Mouse (Mus musculus) liver, adult 10 weeks (tissue): ENCODE results near the gene Vmn2r29. TPM values are rescaled to one million over a fixed set of nuclear protein-coding genes. Genes with fewer than 3 reads are reported as not detected.

Experiments used
- polyA plus RNA-seq: library from polyadenylated mRNA; stranded (reverse); fragments of 350-450 nt; fragmentation: Illumina TruSeq; extraction: RNeasy Lipid Tissue Mini Kit (QIAGEN cat#74804); gene quantifications from one replicate; pipeline ENCODE4 v1.2.3, GENCODE M21; 2014; ENCODE audit warnings: low read depth, low replicate concordance

Gene Vmn2r29
- 3.3 TPM for polyA plus RNA-seq

DNA sequence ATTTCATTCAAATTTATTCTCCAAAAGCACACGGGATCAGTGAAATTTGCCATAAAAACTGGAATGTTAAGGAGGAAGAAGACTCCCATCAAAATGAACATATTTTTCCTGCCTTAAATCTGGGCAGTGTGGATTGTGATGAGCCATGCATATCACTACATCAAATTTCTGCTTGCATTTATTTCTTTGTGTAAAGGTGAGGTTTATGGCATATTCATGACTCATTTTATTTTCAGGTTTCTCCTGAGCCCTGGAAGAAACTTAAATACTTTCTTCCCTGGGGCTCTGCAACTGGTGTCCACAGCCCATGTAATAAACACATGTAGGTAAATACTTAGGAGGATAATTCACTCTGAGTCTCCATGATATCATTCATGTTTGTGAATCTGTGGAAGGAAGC, at the start of gene Vmn2r29:
Gene Vmn2r29, minus strand, starts transcription at position 101 of the 400 bp plus-strand sequence.

DNA sequence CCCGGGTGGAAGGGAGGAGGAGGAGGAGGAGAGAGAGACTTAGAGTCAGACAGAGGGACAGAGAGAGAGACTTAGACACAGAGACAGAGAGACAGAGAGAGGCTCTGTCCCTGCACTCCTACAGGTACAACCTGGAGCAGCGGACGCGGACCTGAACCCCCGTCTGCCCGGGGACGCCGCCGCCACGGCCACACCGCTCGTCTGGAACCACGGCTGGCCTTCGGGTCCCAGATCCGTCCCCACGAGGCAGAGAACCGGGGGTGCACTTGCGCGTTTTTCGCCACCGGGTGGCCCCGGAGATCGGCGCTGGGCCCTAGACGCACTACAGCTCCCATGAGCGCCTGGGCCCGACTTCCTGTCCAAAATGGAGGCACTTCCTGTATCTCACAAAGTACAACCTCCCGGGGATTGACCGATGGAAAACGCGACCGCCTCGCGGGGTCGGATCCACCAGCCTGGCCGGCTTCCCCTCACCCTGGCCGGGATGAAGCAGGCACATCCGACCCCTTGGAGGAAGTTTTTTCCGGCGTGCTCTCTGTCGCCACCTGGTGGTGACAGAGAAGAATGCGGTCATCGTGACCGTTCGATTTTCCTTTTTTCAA, 30.9 kb upstream of the Vmn2r29 start, which contains the start of gene Gm45844:
Gene Gm45844, minus strand, starts transcription at position 324 of the 602 bp plus-strand sequence.

DNA sequence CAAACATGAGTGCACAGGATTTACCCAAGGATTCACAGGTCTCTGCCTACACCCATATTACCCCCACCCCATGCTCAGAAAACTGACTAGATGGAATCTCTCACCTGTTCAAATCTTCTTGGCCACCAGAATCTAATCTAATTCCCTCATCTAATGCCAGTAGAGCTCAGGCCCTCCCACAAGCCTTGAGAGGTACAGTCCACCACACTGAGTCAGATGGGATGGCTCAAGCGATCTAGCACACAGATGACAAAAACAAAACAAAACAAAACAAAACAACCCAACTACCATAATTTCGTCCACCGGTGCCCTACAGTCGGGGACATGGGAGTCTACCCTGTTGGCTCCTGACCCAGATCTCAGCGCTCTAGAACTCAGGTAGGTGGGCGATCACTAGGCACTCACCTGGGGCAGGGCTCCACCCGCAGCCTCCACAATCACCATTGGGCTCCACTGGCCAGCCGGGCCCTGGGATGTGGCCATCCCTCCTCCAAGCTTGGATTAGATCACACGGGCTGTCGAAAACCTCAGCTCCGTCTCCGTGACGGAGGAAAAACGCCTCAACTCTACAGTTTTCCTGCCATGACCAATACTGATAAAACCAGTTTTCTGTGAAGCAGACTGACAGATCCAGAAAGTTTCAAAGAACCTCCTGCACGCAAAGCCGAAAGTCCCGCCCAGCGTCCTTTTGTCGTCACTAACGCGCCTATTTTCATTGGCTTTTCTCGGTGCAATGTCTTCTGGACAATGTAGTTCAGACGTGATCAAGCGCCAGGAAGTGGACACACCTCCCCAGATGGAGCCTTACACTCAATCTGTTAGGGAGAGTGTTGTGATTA, 37.6 kb downstream of the Vmn2r29 start, which contains the start of gene Zfp772:
Gene Zfp772, minus strand, starts transcription at position 686 of the 839 bp plus-strand sequence.

Other genes with a start within 250 kb of the Vmn2r29 start
- 4.1 TPM for gene Zfp954, start 125.8 kb downstream of the Vmn2r29 start, polyA plus RNA-seq
- 0.50 TPM for gene Zfp773, start 110.6 kb downstream of the Vmn2r29 start, polyA plus RNA-seq
- 2.1 TPM for gene Zfp418, start 76.0 kb downstream of the Vmn2r29 start, polyA plus RNA-seq
- 2.3 TPM for gene Zfp772, start 37.3 kb downstream of the Vmn2r29 start, polyA plus RNA-seq
- 4.6 TPM for gene Gm45844, start 31.0 kb upstream of the Vmn2r29 start, polyA plus RNA-seq
- gene Clcn4, start 53.5 kb upstream of the Vmn2r29 start, polyA plus RNA-seq = 49.8 TPM
- not detected for gene Vmn2r30, start 90.3 kb upstream of the Vmn2r29 start, polyA plus RNA-seq
- not detected for gene Gm45783, start 127.2 kb upstream of the Vmn2r29 start, polyA plus RNA-seq
- gene Vmn2r31, start 152.4 kb upstream of the Vmn2r29 start, polyA plus RNA-seq = not detected
- gene Vmn2r32, start 232.7 kb upstream of the Vmn2r29 start, polyA plus RNA-seq = not detected